Mouse (Mus musculus): ENCODE results near the gene Fam216a. TPM values are rescaled to one million over a fixed set of nuclear protein-coding genes. Genes with fewer than 3 reads are reported as not detected.

The Fam216a gene
- polyA plus RNA-seq, 1 experiment: 49.5 TPM

DNA sequence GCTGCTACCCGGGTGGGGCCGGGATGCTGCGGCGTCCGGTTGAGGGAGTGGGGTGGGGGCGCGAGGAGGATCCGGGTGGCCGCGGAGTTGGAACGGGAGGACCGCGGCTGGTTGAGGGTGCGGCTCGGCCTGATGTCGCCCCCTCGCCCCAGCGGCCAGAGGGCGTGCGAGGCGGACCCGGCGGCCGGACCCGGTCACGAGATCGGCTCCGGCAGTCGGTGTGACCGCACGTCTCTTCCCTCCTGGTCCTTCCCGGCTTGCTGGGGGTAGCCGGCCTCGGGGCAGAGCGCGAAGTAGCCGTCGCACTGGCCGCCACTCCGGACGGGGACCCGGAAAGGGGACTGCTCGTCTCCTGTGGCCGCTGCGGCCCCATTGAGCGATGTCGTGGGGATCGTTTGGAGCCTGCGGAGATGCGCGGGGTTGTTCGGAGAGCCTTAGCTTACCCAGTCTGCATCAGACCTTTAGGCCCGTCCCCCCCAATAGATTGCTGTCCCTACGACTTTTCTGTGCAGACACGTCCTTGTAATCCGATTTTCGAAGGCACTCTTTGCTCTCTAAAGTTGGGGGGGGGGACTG is 17.6 kb downstream of the Fam216a start:
- peak overlapping the region; percentile 97 for H3ac ChIP-seq (ENCODE audit: control insufficient read depth, insufficient read length, low read depth)
- H3K79me2 ChIP-seq (ENCODE audit: control insufficient read depth, insufficient read depth): peaks cover 50% of the 10 kb centered on the region
- peaks cover 29% of the 10 kb centered on the region for H3K79me3 ChIP-seq (ENCODE audit: low read depth)
- no peak for TF ChIP-seq FOSL1 (IDR thresholded peaks at IDR 0.05; ENCODE audit: insufficient read depth, low read length, poor library complexity, severe bottlenecking)
- TF ChIP-seq USF1 (IDR thresholded peaks at IDR 0.05; ENCODE audit: low read depth): no peak
- TF ChIP-seq MAX (IDR thresholded peaks at IDR 0.05): no peak
- no peak for TF ChIP-seq MYOG (IDR thresholded peaks at IDR 0.05; ENCODE audit: control insufficient read depth, extremely low read depth, insufficient read length)
- no peak for TF ChIP-seq MYOD1 (IDR thresholded peaks at IDR 0.05; ENCODE audit: control insufficient read depth, insufficient read length, low read depth)
- TF ChIP-seq CEBPB (IDR thresholded peaks at IDR 0.05; ENCODE audit: low read depth): no peak
- H3K4me3 ChIP-seq (ENCODE audit: insufficient read depth, poor library complexity, severe bottlenecking): peak overlapping the region; percentile 83
- peaks cover 5% of the 10 kb centered on the region for H3K36me3 ChIP-seq (ENCODE audit: control insufficient read depth, insufficient read depth)
- H3K27me3 ChIP-seq (ENCODE audit: control insufficient read depth, insufficient read depth, insufficient read length): no peaks in the 10 kb centered on the region

DNA sequence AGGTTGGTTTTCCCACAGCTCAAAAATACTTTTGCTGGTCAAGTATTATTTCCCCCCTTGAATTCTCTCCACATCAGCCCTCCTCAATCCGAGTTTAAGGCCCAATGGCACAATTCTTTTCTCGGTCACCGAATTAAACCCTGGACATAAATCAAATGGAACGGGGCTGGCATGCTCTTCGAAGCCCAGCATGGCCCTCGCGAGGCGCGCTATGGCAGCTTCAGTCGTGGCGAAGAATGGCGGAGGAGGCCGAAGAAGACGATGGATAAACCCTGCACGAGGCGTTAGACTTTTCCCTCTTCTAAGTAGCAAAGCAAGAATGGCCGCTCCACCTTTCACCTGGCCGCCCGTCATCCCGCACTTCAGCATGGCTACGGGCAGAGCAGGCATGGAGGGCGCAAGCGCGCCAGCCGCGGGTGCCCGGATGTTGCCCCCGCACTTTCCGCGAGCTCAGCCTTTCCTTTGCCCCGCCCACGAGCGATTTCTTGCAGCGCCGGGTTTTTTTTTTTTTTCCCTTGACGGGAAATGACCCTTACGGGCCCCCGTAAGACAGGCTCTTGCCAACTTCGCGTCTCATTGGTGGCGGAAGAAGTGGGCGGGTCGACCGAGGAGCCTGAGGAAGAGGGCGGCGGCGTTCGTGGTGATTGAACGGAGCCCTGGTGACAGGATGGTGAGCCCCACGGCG is 18.2 kb downstream of the Fam216a start, which contains the start of the genes Rad9b and Vps29:
TSS of gene Rad9b (minus strand) at position 427 of the 685 bp plus-strand sequence.
TSS of gene Vps29 (plus strand) at position 563 of the 685 bp plus-strand sequence.
- Histone ChIP-seq H3K79me2 (ENCODE audit: control insufficient read depth, insufficient read depth) (peaks cover 46% of the 10 kb centered on the region), H3K27me3 (ENCODE audit: control insufficient read depth, insufficient read depth, insufficient read length) (no peaks in the 10 kb centered on the region), H3K79me3 (ENCODE audit: low read depth) (peaks cover 25% of the 10 kb centered on the region), H3ac (ENCODE audit: control insufficient read depth, insufficient read length, low read depth) (peak within 1 kb of the TSS; percentile 97), H3K4me3 (ENCODE audit: insufficient read depth, poor library complexity, severe bottlenecking) (peak within 1 kb of the TSS; percentile 83), H3K36me3 (ENCODE audit: control insufficient read depth, insufficient read depth) (peaks cover 5% of the 10 kb centered on the region)
- TF ChIP-seq MYOG (IDR thresholded peaks at IDR 0.05; ENCODE audit: control insufficient read depth, extremely low read depth, insufficient read length) (no peak), USF1 (IDR thresholded peaks at IDR 0.05; ENCODE audit: low read depth) (no peak), MAX (IDR thresholded peaks at IDR 0.05) (peak; percentile 93), CTCF (IDR thresholded peaks at IDR 0.05; ENCODE audit: control insufficient read depth, insufficient read depth, insufficient read length) (no peak), CEBPB (IDR thresholded peaks at IDR 0.05; ENCODE audit: low read depth) (no peak)

DNA sequence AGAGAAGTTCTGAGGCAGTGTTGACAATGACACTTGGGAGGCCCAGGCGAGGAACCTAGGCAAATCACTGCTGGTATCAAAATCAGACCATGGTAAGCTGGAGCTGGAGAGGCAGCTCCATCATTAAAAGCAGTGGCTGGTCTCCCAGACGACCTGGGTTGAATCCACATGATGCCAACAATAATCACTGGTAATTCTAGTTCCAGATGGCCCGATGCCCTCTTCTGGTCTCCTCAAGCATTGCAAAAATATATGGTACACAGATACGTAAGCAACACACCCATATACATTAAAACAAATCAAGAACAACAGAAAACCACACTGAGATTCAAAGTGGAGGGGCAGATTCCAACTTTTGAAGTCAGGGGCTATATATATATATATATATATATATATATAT is 26.4 kb downstream of the Fam216a start:
- Histone ChIP-seq H3K36me3 (ENCODE audit: control insufficient read depth, insufficient read depth) (no peaks in the 10 kb centered on the region), H3ac (ENCODE audit: control insufficient read depth, insufficient read length, low read depth) (no peak overlapping the region)
- no peak for TF ChIP-seq MYOD1 (IDR thresholded peaks at IDR 0.05; ENCODE audit: control insufficient read depth, insufficient read length, low read depth)
- no peak for TF ChIP-seq CTCF (IDR thresholded peaks at IDR 0.05; ENCODE audit: control insufficient read depth, insufficient read depth, insufficient read length)
- no peak for TF ChIP-seq USF1 (IDR thresholded peaks at IDR 0.05; ENCODE audit: low read depth)
- TF ChIP-seq MAX (IDR thresholded peaks at IDR 0.05): no peak
- no peak for TF ChIP-seq FOSL1 (IDR thresholded peaks at IDR 0.05; ENCODE audit: insufficient read depth, low read length, poor library complexity, severe bottlenecking)
- TF ChIP-seq CEBPB (IDR thresholded peaks at IDR 0.05; ENCODE audit: low read depth): no peak
- no peak for TF ChIP-seq MYOG (IDR thresholded peaks at IDR 0.05; ENCODE audit: control insufficient read depth, extremely low read depth, insufficient read length)

DNA sequence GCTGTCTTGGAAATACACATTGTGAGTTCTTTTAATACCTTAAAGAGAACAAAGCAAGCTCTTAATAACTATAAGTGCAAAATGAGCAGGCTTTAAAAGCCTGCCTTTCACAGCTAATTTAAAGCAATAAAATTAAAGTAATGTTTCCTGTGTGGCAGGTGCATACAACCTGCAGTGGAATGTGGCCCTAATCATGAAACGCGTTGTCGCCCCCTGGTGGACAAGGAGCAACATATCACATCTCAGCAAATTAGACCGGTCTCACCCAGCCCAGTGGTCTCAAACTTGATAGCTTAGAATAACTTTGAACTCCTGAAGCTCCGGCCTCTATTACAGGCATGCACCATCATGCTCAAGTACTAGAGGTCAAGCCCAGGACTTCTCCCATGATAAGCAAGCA is 27.9 kb downstream of the Fam216a start:
- Histone ChIP-seq H3K4me3 (ENCODE audit: insufficient read depth, poor library complexity, severe bottlenecking) (no peak overlapping the region), H3K79me2 (ENCODE audit: control insufficient read depth, insufficient read depth) (no peaks in the 10 kb centered on the region), H3ac (ENCODE audit: control insufficient read depth, insufficient read length, low read depth) (no peak overlapping the region), H3K27me3 (ENCODE audit: control insufficient read depth, insufficient read depth, insufficient read length) (no peaks in the 10 kb centered on the region), H3K36me3 (ENCODE audit: control insufficient read depth, insufficient read depth) (no peaks in the 10 kb centered on the region), H3K79me3 (ENCODE audit: low read depth) (no peaks in the 10 kb centered on the region)
- TF ChIP-seq FOSL1 (IDR thresholded peaks at IDR 0.05; ENCODE audit: insufficient read depth, low read length, poor library complexity, severe bottlenecking): no peak
- TF ChIP-seq USF1 (IDR thresholded peaks at IDR 0.05; ENCODE audit: low read depth): no peak
- no peak for TF ChIP-seq MAX (IDR thresholded peaks at IDR 0.05)
- TF ChIP-seq CTCF (IDR thresholded peaks at IDR 0.05; ENCODE audit: control insufficient read depth, insufficient read depth, insufficient read length): peak; percentile 76

More for the DNA sequence above, 26.4 kb downstream of the Fam216a start:
- H3K27me3 ChIP-seq (ENCODE audit: control insufficient read depth, insufficient read depth, insufficient read length): no peaks in the 10 kb centered on the region
- H3K79me3 ChIP-seq (ENCODE audit: low read depth): no peaks in the 10 kb centered on the region
- no peaks in the 10 kb centered on the region for H3K79me2 ChIP-seq (ENCODE audit: control insufficient read depth, insufficient read depth)
- no peak overlapping the region for H3K4me3 ChIP-seq (ENCODE audit: insufficient read depth, poor library complexity, severe bottlenecking)

DNA sequence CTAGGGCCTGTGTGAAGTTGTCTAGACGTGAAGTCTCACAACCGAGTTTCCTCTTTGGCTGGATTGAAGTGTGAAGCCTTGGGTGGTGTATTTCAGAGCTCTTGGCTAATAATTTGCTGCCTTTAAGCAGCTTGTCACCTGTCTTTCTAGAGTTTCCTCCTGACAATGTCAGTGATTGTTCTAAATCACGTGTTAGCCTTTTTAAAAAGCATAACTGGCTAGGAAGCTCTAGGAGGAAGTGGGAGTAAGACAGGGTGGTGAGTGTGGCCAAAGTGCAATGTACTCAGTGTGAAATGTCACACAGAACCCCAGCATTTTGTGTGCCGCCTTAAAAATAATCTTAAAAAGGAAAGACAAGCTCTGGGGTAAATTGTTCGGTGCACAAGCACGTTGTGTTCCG is 28.4 kb downstream of the Fam216a start:
- Histone ChIP-seq H3K36me3 (ENCODE audit: control insufficient read depth, insufficient read depth) (no peaks in the 10 kb centered on the region), H3K79me3 (ENCODE audit: low read depth) (no peaks in the 10 kb centered on the region), H3K79me2 (ENCODE audit: control insufficient read depth, insufficient read depth) (no peaks in the 10 kb centered on the region), H3ac (ENCODE audit: control insufficient read depth, insufficient read length, low read depth) (no peak overlapping the region), H3K4me3 (ENCODE audit: insufficient read depth, poor library complexity, severe bottlenecking) (no peak overlapping the region), H3K27me3 (ENCODE audit: control insufficient read depth, insufficient read depth, insufficient read length) (no peaks in the 10 kb centered on the region)
- TF ChIP-seq USF1 (IDR thresholded peaks at IDR 0.05; ENCODE audit: low read depth): no peak
- TF ChIP-seq MYOG (IDR thresholded peaks at IDR 0.05; ENCODE audit: control insufficient read depth, extremely low read depth, insufficient read length): no peak
- no peak for TF ChIP-seq FOSL1 (IDR thresholded peaks at IDR 0.05; ENCODE audit: insufficient read depth, low read length, poor library complexity, severe bottlenecking)
- no peak for TF ChIP-seq CEBPB (IDR thresholded peaks at IDR 0.05; ENCODE audit: low read depth)
- no peak for TF ChIP-seq MYOD1 (IDR thresholded peaks at IDR 0.05; ENCODE audit: control insufficient read depth, insufficient read length, low read depth)
- no peak for TF ChIP-seq MAX (IDR thresholded peaks at IDR 0.05)
- TF ChIP-seq CTCF (IDR thresholded peaks at IDR 0.05; ENCODE audit: control insufficient read depth, insufficient read depth, insufficient read length): no peak
